Mouse (Mus musculus): ENCODE measurements around the gene Msh6.
"Not testable (repeated sequence)": the region's sequence is repeated elsewhere in the genome, so short reads cannot be mapped to it uniquely, and the experiment has no call there.

DNA sequence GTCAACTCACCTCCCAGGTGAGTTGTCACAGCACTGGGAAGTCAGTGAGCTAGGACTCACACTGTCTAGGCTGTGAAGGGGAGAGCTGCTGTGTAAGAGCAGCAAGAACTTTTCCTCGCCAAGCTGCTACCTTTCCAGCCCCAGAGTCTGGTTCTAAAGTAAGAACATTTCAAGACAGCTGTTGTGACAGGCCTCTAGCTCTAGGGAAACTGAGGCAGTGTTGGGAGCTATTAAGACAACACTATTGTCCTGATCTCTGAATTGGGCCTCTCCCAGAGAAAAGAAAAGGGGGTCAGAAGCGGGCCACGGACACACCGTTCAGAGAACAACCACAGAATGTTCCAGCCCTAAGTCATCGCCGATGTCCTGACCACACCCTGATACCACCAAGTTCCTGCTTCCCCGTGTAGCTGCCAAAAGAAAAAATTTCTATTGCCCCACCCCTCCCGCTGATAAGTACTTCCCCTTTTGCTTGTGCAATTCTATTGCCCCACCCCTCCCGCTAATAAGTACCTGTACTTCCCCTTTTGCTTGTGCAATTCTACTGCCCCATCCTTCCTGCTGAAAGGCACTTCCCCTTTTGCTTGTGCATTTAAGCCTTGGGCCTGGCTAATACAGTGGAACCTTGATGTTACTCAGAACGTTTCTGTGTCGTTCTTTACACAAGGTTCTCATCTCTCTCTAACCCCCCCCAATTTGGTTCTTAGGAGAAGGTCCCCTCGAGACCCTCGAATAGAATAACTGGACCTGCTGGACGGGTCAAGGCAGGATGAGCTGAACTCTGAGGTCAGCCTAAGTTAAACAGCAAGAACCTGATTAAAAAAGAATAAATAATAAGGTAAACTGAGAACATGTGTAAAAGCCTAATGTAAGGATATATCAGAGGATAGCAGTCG is 2.9 kb upstream of the Msh6 start:
- TF ChIP-seq CTCF (IDR thresholded peaks at IDR 0.05; ENCODE audit: insufficient read depth, low read length); POLR2A (IDR thresholded peaks at IDR 0.05; ENCODE audit: borderline replicate concordance, extremely low read depth, low read depth, low read length): not testable (repeated sequence)
